Mouse (Mus musculus): ENCODE measurements around the gene Tmem8. TPM values are rescaled to one million over a fixed set of nuclear protein-coding genes. Genes with fewer than 3 reads are reported as not detected.
"Not testable (repeated sequence)": the region's sequence is repeated elsewhere in the genome, so short reads cannot be mapped to it uniquely, and the experiment has no call there.

The Tmem8 gene
- polyA plus RNA-seq, 1 experiment from 2014 or later = 1.9 TPM

GRCm38 (mm10) chr17:26080867-26081266 is 32.2 kb upstream of the Tmem8 start:
- DNase-seq (ENCODE audit: low spot score) = no peak
- Histone ChIP-seq H3K4me2 (ENCODE audit: low read length) (no peak overlapping the region), H3K4me1 (ENCODE audit: control insufficient read depth, insufficient read depth, low read length) (no peaks in the 10 kb centered on the region), H3K27me3 (replicated peaks; ENCODE audit: control insufficient read depth, insufficient read depth, low read length) (no peaks in the 10 kb centered on the region), H3K9ac (ENCODE audit: low read length) (no peak overlapping the region), H3K36me3 (ENCODE audit: control insufficient read depth, insufficient read depth, low read length) (0 out of 2 replicates have a peak, but pooled peaks cover 4% of the 10 kb centered on the region), H3K9me3 (replicated peaks; ENCODE audit: control insufficient read depth, low read length) (no peaks in the 10 kb centered on the region), H3K27ac (ENCODE audit: low read depth, low read length) (no peak overlapping the region), H3K4me3 (ENCODE audit: low read depth, low read length) (no peak overlapping the region)
- WGBS = 45% methylated on average over 2 of the region's 2 CpGs
- ATAC-seq = no peak

GRCm38 (mm10) chr17:26087059-26087564 is 26.0 kb upstream of the Tmem8 start:
- H3K36me3 ChIP-seq (ENCODE audit: control insufficient read depth, insufficient read depth, low read length) = no peaks in the 10 kb centered on the region
- H3K4me3 ChIP-seq (ENCODE audit: low read depth, low read length) = no peak overlapping the region
- 97% methylated on average over 9 of the region's 9 CpGs for WGBS
- H3K9me3 ChIP-seq (replicated peaks; ENCODE audit: control insufficient read depth, low read length) = no peaks in the 10 kb centered on the region
- ATAC-seq (no peak), DNase-seq (ENCODE audit: low spot score) (no peak)
- no peak overlapping the region for H3K4me2 ChIP-seq (ENCODE audit: low read length)
- peaks cover 3% of the 10 kb centered on the region; the same call in 1 of the 2 replicates for H3K4me1 ChIP-seq (ENCODE audit: control insufficient read depth, insufficient read depth, low read length)
- H3K27ac ChIP-seq (ENCODE audit: low read depth, low read length) = no peak overlapping the region
- H3K9ac ChIP-seq (ENCODE audit: low read length) = no peak overlapping the region
- H3K27me3 ChIP-seq (replicated peaks; ENCODE audit: control insufficient read depth, insufficient read depth, low read length) = no peaks in the 10 kb centered on the region

GRCm38 (mm10) chr17:26089905-26090632 is 23.0 kb upstream of the Tmem8 start, which contains the start of gene Decr2:
TSS of gene Decr2 (minus strand) at chr17:26090337.
- Histone ChIP-seq H3K9ac (ENCODE audit: low read length) (peak within 1 kb of the TSS; percentile 77), H3K36me3 (ENCODE audit: control insufficient read depth, insufficient read depth, low read length) (no peaks in the 10 kb centered on the region), H3K4me1 (ENCODE audit: control insufficient read depth, insufficient read depth, low read length) (peaks cover 7% of the 10 kb centered on the region; the same call in 1 of the 2 replicates), H3K9me3 (replicated peaks; ENCODE audit: control insufficient read depth, low read length) (no peaks in the 10 kb centered on the region), H3K4me2 (ENCODE audit: low read length) (peak within 1 kb of the TSS; percentile 84), H3K27ac (ENCODE audit: low read depth, low read length) (peak within 1 kb of the TSS; percentile 76), H3K27me3 (replicated peaks; ENCODE audit: control insufficient read depth, insufficient read depth, low read length) (no peaks in the 10 kb centered on the region), H3K4me3 (ENCODE audit: low read depth, low read length) (peak within 1 kb of the TSS; percentile 50)
- DNase-seq (ENCODE audit: low spot score) = peak; percentile 96
- peak; percentile 85 for ATAC-seq
- WGBS = 3% methylated on average over 28 of the region's 32 CpGs

GRCm38 (mm10) chr17:26094531-26095110 is 18.5 kb upstream of the Tmem8 start:
- Histone ChIP-seq H3K4me1 (ENCODE audit: control insufficient read depth, insufficient read depth, low read length) (peaks cover 7% of the 10 kb centered on the region; the same call in 1 of the 2 replicates), H3K4me3 (ENCODE audit: low read depth, low read length) (peak overlapping the region; percentile 52), H3K27ac (ENCODE audit: low read depth, low read length) (peak overlapping the region; percentile 49; the same call in 1 of the 2 replicates), H3K36me3 (ENCODE audit: control insufficient read depth, insufficient read depth, low read length) (no peaks in the 10 kb centered on the region), H3K27me3 (replicated peaks; ENCODE audit: control insufficient read depth, insufficient read depth, low read length) (no peaks in the 10 kb centered on the region), H3K4me2 (ENCODE audit: low read length) (peak overlapping the region; percentile 81), H3K9ac (ENCODE audit: low read length) (peak overlapping the region; percentile 87), H3K9me3 (replicated peaks; ENCODE audit: control insufficient read depth, low read length) (no peaks in the 10 kb centered on the region)
- DNase-seq (ENCODE audit: low spot score) (no peak), ATAC-seq (0 out of 2 replicates have a peak, but pooled peaks have one; percentile 1)
- 27% methylated on average over 9 of the region's 9 CpGs for WGBS

- DNase-seq (ENCODE audit: low spot score) = peak; percentile 68
- H3K36me3 ChIP-seq (ENCODE audit: control insufficient read depth, insufficient read depth, low read length) = no peaks in the 10 kb centered on the region
- peak within 1 kb of the TSS; percentile 81 for H3K4me2 ChIP-seq (ENCODE audit: low read length)
- H3K4me3 ChIP-seq (ENCODE audit: low read depth, low read length) = peak within 1 kb of the TSS; percentile 52
- peak within 1 kb of the TSS; percentile 87 for H3K9ac ChIP-seq (ENCODE audit: low read length)
- H3K27ac ChIP-seq (ENCODE audit: low read depth, low read length) = peak within 1 kb of the TSS; percentile 49
- 3% methylated on average over 47 of the region's 47 CpGs for WGBS
- no peaks in the 10 kb centered on the region for H3K27me3 ChIP-seq (replicated peaks; ENCODE audit: control insufficient read depth, insufficient read depth, low read length)
- ATAC-seq = peak; percentile 87
- no peaks in the 10 kb centered on the region for H3K9me3 ChIP-seq (replicated peaks; ENCODE audit: control insufficient read depth, low read length)
- H3K4me1 ChIP-seq (ENCODE audit: control insufficient read depth, insufficient read depth, low read length) = peaks cover 4% of the 10 kb centered on the region; the same call in 1 of the 2 replicates
Measured at GRCm38 (mm10) chr17:26095121-26095740, 17.9 kb upstream of the Tmem8 start, which contains the start of gene Nme4. TSS of gene Nme4 (minus strand) at chr17:26095602.

- DNase-seq (ENCODE audit: low spot score) = no peak
Measured at GRCm38 (mm10) chr17:26098461-26098860, 14.6 kb upstream of the Tmem8 start.

GRCm38 (mm10) chr17:26099316-26099715 is 13.8 kb upstream of the Tmem8 start:
- DNase-seq (ENCODE audit: low spot score); H3K4me3 ChIP-seq (ENCODE audit: low read depth, low read length); ATAC-seq; H3K27me3 ChIP-seq (replicated peaks; ENCODE audit: control insufficient read depth, insufficient read depth, low read length); H3K9ac ChIP-seq (ENCODE audit: low read length); H3K4me2 ChIP-seq (ENCODE audit: low read length); H3K27ac ChIP-seq (ENCODE audit: low read depth, low read length); H3K4me1 ChIP-seq (ENCODE audit: control insufficient read depth, insufficient read depth, low read length); H3K9me3 ChIP-seq (replicated peaks; ENCODE audit: control insufficient read depth, low read length); H3K36me3 ChIP-seq (ENCODE audit: control insufficient read depth, insufficient read depth, low read length): not testable (repeated sequence)
- 60% methylated on average over 3 of the region's 3 CpGs for WGBS

More at GRCm38 (mm10) chr17:26098461-26098860, 14.6 kb upstream of the Tmem8 start:
- 91% methylated on average over 7 of the region's 7 CpGs for WGBS
- H3K4me2 ChIP-seq (ENCODE audit: low read length) = no peak overlapping the region
- H3K27me3 ChIP-seq (replicated peaks; ENCODE audit: control insufficient read depth, insufficient read depth, low read length) = no peaks in the 10 kb centered on the region
- H3K36me3 ChIP-seq (ENCODE audit: control insufficient read depth, insufficient read depth, low read length) = no peaks in the 10 kb centered on the region
- H3K4me1 ChIP-seq (ENCODE audit: control insufficient read depth, insufficient read depth, low read length) = peaks cover 4% of the 10 kb centered on the region; the same call in 1 of the 2 replicates
- H3K4me3 ChIP-seq (ENCODE audit: low read depth, low read length) = no peak overlapping the region
- H3K9me3 ChIP-seq (replicated peaks; ENCODE audit: control insufficient read depth, low read length) = no peaks in the 10 kb centered on the region
- H3K9ac ChIP-seq (ENCODE audit: low read length) = no peak overlapping the region
- H3K27ac ChIP-seq (ENCODE audit: low read depth, low read length) = no peak overlapping the region
- no peak for ATAC-seq

- Histone ChIP-seq H3K27me3 (replicated peaks; ENCODE audit: control insufficient read depth, insufficient read depth, low read length) (no peaks in the 10 kb centered on the region), H3K9me3 (replicated peaks; ENCODE audit: control insufficient read depth, low read length) (no peaks in the 10 kb centered on the region), H3K4me1 (ENCODE audit: control insufficient read depth, insufficient read depth, low read length) (no peaks in the 10 kb centered on the region), H3K27ac (ENCODE audit: low read depth, low read length) (no peak overlapping the region), H3K9ac (ENCODE audit: low read length) (no peak overlapping the region), H3K36me3 (ENCODE audit: control insufficient read depth, insufficient read depth, low read length) (no peaks in the 10 kb centered on the region), H3K4me2 (ENCODE audit: low read length) (no peak overlapping the region), H3K4me3 (ENCODE audit: low read depth, low read length) (no peak overlapping the region)
- no peak for DNase-seq (ENCODE audit: low spot score)
- no peak for ATAC-seq
- 42% methylated on average over 2 of the region's 2 CpGs for WGBS
Measured at GRCm38 (mm10) chr17:26100166-26100565, 12.9 kb upstream of the Tmem8 start.

All from forebrain, embryonic 14.5 days (tissue).